Mouse (Mus musculus): ENCODE measurements around the gene Ak7.

Gene Ak7

GRCm38 (mm10) chr12:105727964-105728363 lies 22.2 kb downstream of the Ak7 start:
- peak in 1 of 2 experiments; percentile 41 for DNase-seq (ENCODE audit: low spot score in 2 of 2)

GRCm38 (mm10) chr12:105730851-105731460 lies 25.2 kb downstream of the Ak7 start:
- no peak for DNase-seq (ENCODE audit: low spot score in 2 of 2)

GRCm38 (mm10) chr12:105733370-105734159 lies 27.8 kb downstream of the Ak7 start:
- no peak for DNase-seq (ENCODE audit: low spot score in 2 of 2)

GRCm38 (mm10) chr12:105735226-105735888 lies 29.6 kb downstream of the Ak7 start:
- DNase-seq (ENCODE audit: low spot score in 2 of 2) = no peak

- DNase-seq (ENCODE audit: low spot score in 2 of 2) = no peak
Measured at GRCm38 (mm10) chr12:105735889-105736251, 30.1 kb downstream of the Ak7 start.

GRCm38 (mm10) chr12:105738316-105739096 lies 32.7 kb downstream of the Ak7 start:
- no peak for DNase-seq (ENCODE audit: low spot score in 2 of 2)

GRCm38 (mm10) chr12:105739656-105740055 lies 33.9 kb downstream of the Ak7 start:
- DNase-seq (ENCODE audit: low spot score in 2 of 2) = no peak

GRCm38 (mm10) chr12:105748114-105748513 lies 42.3 kb downstream of the Ak7 start:
- no peak for DNase-seq (ENCODE audit: low spot score in 2 of 2)

GRCm38 (mm10) chr12:105753813-105754212 lies 48.0 kb downstream of the Ak7 start:
- no peak for DNase-seq (ENCODE audit: low spot score in 2 of 2)

GRCm38 (mm10) chr12:105757816-105758497 lies 52.2 kb downstream of the Ak7 start:
- no peak for DNase-seq (ENCODE audit: low spot score in 2 of 2)

GRCm38 (mm10) chr12:105758911-105759310 lies 53.1 kb downstream of the Ak7 start:
- no peak for DNase-seq (ENCODE audit: low spot score in 2 of 2)

GRCm38 (mm10) chr12:105759849-105760478 lies 54.2 kb downstream of the Ak7 start:
- no peak for DNase-seq (ENCODE audit: low spot score in 2 of 2)

- no peak for DNase-seq (ENCODE audit: low spot score in 2 of 2)
Measured at GRCm38 (mm10) chr12:105761171-105761570, 55.4 kb downstream of the Ak7 start.

GRCm38 (mm10) chr12:105761629-105762028 lies 55.9 kb downstream of the Ak7 start:
- DNase-seq (ENCODE audit: low spot score in 2 of 2) = no peak

GRCm38 (mm10) chr12:105769700-105770099 lies 63.9 kb downstream of the Ak7 start:
- DNase-seq (ENCODE audit: low spot score in 2 of 2) = no peak

GRCm38 (mm10) chr12:105774871-105775270 lies 69.1 kb downstream of the Ak7 start:
- DNase-seq (ENCODE audit: low spot score in 2 of 2) = no peak

- no peak for DNase-seq (ENCODE audit: low spot score in 2 of 2)
Measured at GRCm38 (mm10) chr12:105777651-105778050, 71.9 kb downstream of the Ak7 start.

GRCm38 (mm10) chr12:105784196-105784999 lies 78.6 kb downstream of the Ak7 start, which contains the start of gene Papola:
Gene Papola, plus strand, starts transcription at chr12:105784694.
- peak; percentile 85 to 86 for DNase-seq (ENCODE audit: low spot score in 2 of 2)

- peak; percentile 73 to 74 for DNase-seq (ENCODE audit: low spot score in 2 of 2)
Measured at GRCm38 (mm10) chr12:105785000-105785774, 79.4 kb downstream of the Ak7 start.

Data from thymus, postnatal 10 days (tissue).